Mouse (Mus musculus): Measurements from ENCODE around the gene Kctd2.

Kctd2 gene

DNA sequence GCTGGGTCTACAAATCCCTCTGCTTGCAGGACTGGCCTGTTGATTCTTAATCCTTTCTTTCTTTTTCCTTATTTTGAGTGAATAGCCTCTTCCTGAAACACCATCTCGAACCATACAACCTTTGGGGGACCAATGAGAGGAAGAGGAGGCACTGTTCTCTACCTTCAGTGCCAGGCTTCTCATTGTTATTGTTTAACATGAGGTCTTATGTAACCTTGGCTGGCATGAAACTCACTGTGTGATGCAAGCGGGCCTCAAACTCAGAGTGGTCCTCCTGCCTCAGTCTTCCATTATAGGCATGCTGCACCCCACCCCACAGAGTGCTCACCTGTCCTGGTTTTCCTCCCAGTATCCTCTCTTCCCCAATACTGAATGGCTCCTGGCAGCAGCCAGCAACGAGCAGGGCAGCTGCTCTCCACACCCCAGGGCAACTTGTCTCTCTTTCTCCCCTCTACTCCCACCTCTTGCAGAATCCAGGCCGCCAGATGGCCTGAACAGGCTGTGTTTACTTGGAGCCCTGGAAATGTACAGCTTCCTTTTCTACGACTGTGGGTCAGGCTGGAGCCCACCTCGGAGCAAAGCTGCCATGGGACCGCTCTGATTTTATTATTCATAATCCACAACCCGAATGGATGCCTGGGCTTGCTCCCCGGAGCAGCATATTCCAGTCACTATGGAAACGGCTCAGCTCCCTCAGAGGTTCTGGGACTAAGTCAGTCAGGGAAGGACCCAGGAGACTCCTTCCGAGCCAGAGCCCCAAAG is 19.1 kb upstream of the Kctd2 start:
- no peak for DNase-seq (ENCODE audit: low read depth)

DNA sequence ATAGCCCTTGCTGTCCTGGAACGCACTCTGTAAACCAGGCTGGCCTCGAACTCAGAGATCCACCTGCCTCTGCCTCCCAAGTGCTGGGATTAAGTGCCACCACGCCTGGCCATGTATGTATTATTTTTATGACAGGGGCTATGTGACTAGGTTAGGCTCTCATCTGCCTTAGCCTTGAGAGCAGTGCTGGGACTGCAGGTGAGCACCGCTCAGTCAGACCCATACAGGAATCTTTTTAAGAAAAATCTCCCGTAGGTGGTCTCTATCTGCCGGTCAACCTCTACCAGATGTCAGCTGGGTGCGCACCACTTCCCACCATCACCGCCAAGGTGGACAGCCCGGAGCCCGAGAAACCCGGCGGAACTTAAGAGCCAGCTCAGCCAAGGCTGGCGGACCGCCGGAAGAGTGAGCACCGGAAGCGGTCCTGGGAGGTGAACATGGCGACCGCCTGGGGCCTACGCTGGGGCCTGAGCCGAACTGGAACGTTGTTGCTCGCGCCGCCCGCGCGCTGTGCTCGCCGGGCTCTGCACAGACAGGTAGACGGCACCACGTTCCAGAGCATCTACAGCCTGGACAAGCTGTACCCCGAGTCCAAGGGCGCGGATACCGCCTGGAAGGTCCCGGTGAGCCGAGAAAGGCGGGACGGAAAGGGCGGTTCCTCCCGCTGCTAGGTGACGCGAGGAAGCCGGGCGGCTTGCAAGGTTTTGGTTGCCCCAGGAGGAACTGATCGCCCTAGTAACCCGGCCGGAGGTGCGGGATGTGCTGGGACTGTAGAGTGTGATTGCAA is 16.4 kb upstream of the Kctd2 start, which contains the start of gene Mrpl58:
Mrpl58 (plus strand) TSS at position 415 of the 787 bp plus-strand sequence.
- peak; percentile 92 for DNase-seq (ENCODE audit: low read depth)

DNA sequence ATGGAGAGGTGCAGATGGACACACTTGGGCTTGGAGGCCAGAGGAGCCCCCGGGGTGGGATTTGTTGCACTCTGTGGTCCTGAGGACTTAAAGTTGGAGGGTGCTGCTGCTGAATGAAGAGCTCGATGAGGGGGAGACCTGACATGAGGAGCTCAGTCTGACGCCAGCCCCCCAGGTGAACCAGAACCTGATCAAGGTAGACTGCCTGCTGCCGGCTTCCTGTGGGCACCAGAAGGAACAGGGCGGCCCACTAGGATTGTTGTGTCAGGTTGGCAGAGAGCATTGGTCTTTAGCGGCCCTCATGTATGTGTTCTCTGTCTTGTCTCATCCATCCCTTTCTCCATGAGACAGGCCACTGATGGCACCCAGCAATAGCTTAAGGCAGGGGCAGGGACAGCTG is 14.2 kb upstream of the Kctd2 start:
- DNase-seq (ENCODE audit: low read depth) = no peak

DNA sequence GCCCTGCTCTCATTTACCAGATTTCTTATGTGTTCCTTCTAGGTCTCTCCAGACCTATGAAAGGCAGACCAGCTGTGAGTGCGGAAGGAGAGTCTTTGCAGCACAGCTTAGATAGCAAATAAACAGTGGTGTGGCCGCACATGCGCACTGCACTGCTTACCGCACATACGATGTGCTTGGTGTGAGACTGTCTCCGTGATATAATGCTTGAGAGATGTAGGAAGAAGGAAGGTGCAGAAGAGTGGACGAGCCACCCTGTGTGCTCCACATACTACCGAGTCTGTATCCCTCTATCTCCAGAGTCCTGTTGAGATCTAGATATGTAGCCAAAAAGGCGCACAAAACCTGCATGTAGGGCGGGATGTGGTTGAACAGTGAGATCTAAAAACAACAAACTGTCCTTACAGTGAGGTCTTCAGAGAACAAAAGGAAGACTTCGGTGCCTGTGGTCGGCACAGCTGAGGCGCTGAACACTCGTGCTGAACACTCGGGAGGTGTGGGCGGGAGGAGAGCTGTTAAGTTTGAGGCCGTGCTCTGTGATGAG is 13.0 kb upstream of the Kctd2 start:
- peak; percentile 87 for DNase-seq (ENCODE audit: low read depth)

DNA sequence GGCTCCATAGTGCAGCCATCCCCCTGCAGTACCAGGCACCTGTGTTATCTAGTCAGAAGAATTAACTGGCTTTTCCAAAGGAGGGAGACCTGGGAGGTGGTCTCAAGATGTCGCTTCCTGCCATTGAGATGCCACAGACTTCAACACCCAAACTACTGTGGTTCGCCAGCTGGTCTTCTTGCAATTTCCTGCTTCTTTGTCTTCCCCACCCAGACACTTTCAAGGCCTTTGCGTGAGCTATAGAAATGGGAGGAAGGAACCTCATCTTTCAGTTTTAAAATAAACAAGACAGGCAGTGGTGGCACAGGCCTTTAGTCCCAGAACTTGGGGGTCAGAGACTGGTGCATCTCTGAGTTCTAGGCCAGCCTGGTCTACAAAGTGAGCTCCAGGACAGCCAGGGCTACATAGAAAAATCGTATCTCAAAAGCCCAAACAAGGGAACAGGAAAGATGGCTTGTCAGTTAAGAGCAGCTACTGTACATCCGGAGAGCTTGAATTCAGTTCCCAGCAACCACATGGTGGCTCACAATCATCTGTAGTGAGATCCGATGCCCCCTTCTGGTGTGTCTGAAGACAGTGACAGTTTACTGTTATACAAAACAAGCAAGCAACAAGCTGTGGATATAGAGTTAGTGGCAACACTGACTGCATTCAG is 11.5 kb upstream of the Kctd2 start:
- peak; percentile 65 for DNase-seq (ENCODE audit: low read depth)

DNA sequence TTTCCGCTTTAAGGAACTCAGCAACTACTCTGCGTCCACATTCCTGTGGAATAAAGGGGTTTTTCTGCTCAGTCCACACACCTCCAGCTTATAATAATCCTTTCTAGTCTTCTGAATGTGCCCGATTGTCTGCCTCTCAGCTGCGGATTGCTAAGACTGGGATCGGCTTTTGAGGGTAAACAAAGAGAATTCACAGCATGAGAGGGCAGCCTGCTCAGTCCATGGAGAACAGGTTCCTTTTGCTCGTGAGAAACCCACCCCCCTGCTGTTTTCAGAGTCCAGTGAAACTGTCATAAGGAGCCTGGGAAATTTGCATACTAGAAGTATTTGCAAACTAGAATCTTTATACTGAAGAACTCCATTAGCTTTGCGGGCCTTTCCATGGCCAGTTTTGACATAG is 10.4 kb upstream of the Kctd2 start:
- DNase-seq (ENCODE audit: low read depth) = no peak

DNA sequence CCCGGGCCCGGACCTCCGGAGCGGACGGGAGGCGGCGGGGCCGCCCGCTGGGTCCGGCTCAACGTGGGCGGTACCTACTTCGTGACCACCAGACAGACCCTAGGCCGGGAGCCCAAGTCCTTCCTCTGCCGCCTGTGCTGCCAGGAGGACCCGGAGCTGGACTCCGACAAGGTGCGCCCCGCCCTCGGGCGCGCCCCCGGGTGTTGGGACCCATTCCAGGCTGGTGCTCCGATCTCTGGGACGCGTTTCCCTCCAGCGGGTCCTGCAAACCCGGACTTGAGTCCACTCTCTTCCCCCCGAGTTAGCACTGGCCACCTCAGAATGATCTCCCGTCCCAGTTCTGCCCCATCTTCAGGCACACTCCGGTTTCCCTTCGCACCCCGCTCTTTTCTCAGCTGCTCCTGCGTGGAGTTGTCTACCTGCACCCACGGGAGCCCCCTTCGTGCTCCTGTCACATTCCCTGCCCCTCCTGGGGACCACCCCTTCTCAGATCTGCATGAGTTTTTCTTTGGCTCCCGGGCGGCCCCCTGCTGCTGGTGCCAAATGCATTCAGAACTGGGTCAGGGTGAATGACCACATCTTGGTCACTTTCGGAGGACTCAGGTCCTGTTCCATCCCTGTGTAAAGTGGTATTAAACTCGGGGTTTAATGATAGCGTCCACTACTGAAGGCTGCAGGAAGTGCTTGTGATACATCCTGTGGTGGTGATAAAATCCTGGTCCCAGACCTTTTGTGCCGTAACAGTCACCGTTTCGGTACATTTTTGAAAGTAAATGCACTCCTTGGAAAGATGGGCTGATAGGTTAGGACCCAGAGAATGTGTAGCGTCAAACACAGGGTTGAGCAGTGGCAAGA is 635 bp downstream of the Kctd2 start:
- peak; percentile 55 for DNase-seq (ENCODE audit: low read depth)

DNA sequence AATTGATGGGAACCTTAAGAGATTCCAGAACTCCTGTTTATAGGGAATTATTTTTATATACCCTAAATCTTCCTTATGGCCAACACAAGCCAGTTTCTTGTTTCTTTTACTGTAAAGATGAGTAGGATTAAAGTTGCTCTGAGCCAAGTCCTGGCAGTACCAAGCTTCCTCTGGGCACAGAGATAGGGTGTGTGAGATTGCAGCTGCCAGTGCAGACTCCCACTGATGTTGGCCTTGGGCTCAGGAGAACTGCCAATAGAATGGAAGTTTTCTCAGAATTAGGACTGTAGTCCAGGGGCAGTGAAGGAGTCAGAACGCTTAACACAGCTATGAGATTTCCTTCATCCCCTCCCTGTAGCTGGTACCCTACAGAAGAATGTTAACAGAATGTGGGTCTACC is 1.4 kb downstream of the Kctd2 start:
- DNase-seq (ENCODE audit: low read depth) = no peak

DNA sequence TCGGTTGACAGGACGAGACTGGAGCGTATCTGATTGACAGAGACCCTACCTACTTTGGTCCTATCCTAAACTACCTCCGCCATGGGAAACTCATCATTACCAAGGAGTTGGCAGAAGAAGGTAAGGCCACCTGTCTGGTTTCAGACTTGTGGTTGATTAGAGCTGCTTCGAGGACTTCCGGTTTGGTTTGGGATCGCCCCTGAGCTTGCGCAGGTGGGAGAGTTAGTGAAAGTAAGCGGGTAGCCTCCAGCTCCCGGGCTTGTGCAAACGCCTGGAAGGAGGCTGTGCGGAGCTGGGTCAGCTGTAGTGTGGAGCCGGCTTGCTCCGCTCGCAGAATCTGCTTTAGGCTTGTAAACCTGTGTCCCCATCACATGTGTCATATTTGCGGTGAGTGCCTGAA is 2.0 kb downstream of the Kctd2 start:
- no peak for DNase-seq (ENCODE audit: low read depth)

DNA sequence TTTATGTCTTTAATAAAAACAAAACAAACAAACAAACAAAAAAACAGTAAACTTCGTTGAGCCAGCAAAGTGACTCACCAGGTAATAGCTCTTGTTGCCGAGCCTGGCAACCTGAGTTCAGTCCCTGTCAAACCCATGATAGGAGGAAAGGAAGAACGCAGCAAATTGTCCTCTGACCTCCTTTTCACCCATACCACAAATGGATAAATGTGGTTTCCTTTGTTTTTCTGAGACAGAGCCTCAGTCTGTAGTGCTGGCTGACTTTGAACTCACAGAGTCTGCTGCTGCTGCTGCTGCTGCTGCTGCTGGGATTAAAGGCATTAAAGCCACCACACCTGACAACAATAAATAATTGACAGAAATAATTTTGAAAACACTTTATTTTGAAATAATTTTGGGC is 3.2 kb downstream of the Kctd2 start:
- no peak for DNase-seq (ENCODE audit: low read depth)

DNA sequence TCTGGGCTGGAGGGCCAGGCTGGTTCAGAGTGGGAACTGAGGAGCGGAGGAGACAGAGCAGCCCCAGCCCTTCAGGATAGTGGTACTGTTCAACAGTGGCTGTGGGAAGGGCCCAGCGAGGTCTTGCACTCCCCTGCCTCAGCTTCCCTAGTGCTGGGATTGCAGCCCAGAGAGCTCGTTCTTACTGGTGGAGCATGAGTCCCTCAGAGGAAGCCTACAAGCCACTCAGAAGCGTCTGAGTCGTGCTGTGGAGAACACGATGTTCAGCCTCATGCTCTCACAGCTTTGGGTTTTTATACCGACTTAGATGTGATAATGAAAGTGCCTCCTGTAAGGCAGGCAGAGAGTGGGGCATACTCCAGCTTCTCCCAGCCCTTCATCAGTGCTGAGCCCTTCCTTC is 4.7 kb downstream of the Kctd2 start:
- no peak for DNase-seq (ENCODE audit: low read depth)

DNA sequence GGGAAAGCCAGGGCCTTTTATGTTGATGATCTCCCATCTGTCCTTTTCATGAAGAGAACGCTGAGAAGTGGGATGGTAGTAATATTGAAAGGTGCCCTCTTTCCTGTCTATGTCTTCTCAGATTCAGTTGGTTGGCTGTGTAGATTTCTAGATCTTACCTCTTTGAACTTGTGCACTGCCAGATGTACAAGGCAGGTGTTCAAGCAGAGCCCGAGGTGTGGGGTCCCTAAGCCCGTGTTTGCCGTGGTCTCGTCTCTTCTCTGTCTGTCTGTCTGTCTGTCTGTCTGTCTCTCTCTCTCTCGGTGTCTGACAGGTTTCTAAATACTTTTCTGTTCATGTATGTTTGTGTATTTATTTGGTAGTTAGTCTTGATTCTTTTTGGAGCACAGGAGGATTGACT is 5.7 kb downstream of the Kctd2 start:
- DNase-seq (ENCODE audit: low read depth) = no peak

DNA sequence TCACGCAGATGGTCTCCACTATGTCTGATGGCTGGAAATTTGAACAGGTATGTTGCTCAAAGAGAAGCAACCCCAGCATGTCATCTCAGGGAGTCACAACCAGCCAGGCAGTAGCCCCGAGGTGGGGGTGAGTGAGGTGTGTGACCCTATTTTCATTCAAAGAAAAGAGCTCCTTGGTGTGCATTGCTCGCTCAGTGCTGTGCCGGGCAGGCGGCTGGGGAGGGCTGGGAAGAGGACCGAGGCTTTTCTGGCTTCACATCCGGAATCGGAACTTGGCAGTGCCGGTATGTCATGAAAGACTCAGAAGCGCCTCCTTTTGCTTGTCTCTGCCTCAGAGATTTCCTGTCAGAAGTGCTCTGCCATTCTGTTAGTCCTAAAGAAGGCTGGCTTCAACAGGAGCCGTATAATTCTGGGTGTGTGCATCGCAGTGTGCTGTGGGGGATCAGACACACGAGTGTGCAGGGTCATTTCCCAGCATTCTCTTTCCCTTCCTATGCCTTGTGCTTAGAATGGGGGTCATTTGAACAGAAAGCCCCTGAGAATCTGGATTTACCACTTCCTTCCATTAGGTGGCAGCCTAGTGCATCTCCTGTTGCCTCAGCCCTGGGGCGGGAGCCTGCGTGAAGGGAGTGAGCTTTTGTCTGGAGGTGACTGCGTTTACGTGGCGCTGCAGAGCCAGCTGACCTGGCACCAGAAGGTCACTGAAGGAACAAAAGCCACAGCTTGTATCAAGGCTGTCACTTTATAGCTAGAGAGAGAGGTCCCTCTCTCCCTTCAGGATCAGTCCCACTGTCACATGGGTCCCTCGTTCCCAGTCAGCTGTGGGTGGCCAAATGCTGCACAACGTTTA is 7.8 kb downstream of the Kctd2 start:
- peak; percentile 87 for DNase-seq (ENCODE audit: low read depth)

DNA sequence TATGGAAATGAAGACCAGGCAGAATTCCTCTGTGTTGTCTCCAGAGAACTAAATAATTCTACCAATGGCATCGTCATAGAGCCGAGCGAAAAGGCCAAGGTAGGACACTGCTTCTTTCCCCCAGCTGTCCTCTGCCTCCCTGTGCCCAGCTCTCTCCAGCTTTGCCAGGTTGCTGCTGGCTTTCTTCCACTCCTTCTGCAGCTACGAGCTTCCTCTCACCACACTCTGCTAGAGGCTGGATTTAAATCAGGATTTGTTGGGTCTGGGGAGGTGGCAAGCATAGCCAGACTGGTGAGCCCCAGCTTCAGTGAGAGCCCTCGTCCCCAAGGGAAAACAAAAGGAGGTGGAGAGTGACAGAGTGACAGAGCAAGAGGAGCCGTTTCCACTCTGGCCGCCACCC is 9.4 kb downstream of the Kctd2 start:
- DNase-seq (ENCODE audit: low read depth) = no peak

DNA sequence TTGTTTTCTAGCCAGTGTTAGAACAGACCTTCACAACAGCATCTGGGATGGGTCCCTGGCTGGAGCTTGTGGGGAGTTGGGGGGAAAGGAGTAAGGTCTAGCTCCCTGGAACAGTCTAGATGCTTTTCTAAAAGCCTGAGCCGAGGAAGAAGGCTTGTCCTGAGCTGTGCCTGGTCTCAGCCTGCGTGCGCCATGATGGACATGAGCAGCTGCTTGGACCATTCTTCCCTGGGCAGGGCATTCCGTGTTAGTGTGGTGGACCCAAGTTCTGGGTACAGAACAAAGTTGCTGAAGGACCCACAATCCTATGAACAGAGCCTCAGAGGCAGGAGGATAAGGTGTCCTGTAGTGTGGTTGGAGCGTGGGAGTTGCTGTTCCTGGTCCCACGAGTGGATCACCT is 10.6 kb downstream of the Kctd2 start:
- no peak for DNase-seq (ENCODE audit: low read depth)

DNA sequence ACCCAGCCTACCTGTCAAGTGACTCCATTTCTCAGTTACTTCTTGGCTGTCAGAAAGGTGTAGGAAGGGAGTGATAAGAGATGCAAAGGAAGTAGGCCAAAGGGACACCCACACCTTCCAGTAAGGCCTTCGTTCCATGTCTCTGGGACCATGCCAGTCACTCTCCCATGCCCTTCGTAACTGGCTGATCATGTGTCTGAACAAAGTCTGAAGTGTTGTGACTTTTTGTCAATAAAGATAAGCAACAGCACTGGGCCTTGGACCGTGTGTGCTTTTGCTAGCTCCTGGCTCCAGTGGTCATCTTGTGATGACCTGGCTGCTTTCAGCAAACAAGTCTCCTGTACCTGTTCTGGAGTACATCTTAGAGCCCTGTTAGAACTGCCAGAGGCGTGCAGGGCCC is 12.9 kb downstream of the Kctd2 start:
- DNase-seq (ENCODE audit: low read depth) = no peak

DNA sequence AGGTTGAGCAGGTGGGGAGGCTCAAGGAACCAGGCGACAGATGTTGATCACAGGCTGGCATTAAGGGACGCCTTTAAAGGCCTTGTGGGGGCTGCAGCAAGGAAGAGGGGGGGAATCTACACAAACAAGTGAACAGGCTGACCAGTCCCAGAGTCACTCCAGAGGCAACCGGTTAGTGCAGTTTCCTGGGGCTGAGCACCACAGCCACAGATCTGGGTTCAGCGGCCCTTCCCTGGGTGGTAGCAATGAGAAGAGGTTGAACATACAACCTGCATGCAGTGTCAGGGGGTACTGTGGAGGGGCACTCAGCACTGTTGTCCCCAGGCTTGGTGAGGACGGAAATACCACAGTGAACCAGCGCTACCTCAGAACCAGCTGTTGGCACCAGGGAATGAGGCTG is 13.4 kb downstream of the Kctd2 start:
- DNase-seq (ENCODE audit: low read depth) = no peak

DNA sequence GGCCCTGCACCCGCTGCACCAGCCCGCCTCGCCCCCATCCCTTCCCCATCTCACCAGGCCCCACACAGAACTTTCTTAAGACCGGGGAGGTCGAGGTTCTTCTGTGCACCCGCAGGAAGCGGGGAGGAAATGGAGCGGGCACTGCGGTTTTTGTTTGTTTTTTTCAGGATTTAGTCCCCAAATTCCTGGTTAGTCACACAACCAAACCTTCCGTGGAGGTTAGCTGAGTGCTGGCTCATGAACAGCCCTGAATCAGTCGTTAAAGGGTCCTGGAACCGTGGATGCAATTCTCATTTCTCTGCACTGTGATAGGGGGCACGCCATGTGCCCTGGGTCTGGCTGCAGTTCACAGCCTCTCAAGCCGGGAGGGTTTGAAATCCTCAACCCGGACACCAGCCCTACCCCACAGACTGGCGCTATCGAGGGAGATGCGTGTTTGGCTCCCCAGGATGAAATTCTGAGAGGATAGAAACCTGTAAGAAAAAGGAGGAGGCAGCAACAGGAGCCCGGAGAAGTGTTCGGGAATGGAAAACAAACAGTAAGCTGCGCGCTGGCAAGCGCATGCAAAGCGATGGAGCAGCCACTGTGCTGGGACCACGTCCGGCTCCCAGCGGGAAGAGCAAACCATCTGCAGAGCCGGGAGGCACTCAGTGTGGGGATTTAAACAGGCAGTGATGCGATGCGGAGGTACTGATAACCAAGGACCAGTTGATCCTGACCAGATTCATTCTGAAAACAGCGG is 15.8 kb downstream of the Kctd2 start:
- no peak for DNase-seq (ENCODE audit: low read depth)

DNA sequence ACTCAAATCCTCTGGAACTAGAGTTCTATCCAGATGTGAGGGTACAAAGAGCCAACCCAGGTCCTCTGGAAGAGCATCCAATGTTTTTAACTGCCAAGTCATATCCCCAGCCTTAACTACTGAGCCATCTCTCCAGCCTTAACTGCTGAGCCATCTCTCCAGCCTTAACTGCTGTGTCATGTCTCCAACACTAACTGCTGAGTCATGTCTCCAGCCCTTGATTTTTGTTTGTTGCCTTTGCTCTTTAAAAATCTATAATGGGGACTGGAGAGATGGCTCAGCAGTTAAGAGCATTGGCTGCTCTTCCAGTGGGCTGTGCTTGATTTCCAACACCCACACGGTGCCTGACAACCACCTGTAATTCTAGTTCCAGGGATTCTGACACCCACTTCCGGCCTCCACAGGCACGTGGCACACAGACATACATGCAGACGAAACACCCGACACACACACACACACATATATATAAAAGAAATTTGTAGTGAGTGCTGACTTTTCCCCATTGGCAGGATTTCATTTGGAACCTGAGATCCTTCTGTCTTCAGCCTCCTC is 17.7 kb downstream of the Kctd2 start:
- no peak for DNase-seq (ENCODE audit: low read depth)

DNA sequence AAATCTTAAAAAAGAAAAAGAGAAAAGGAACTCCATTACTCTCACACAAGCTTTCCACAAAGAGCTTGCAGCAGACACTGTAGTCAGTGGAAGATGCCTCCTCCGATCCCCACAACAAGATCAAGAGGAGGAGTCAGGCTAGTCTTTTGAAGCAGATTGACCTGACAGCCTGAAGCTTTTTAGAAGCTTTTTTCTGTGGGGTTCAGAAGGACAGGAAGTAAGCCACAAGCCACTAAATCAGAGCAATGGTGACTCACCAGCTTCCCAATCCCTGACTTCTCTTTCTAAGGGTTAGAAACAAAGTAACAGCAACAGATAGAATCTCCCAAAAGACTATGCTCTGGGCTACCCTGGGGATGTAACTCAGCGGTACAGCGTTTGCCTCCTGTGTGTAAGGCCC is 19.4 kb downstream of the Kctd2 start:
- DNase-seq (ENCODE audit: low read depth) = no peak

Measured in induced T-regulatory cell, adult 2 months (primary cell).